Mouse (Mus musculus) cerebellum, adult 11-12 months (tissue): ENCODE results near the gene Rasal1.

Experiments used
- DNase-seq: peaks from one replicate; pipeline ENCODE4 v3.0.0; 2022

The Rasal1 gene

GRCm38 (mm10) chr5:120648569-120649373, at the start of gene Rasal1:
Rasal1 (plus strand) TSS chr5:120648812.
- DNase-seq: peak; percentile 42

DNA sequence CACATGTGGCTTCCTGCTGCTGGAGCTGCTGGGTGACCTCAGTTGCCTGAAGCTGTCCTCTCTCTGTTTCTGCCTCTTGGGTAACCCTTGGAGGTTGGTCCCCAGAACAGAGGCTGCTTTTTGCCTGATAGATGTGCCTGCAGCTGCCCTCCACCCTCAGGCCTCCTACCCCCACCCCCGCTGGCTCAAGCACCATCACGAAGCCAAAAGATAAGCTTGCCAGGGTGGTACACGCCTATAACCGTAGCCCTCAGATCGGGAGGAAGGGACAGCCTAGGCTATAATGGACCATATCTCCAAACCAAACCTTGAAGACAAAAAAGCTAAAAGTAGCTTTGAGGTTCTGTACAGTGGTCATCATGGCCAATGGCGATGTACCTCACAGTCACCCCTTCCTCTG, 49.0 kb upstream of the Rasal1 start:
- DNase-seq: no peak

GRCm38 (mm10) chr5:120600946-120601668, 47.5 kb upstream of the Rasal1 start:
- no peak for DNase-seq

- DNase-seq: peak; percentile 80
Measured at GRCm38 (mm10) chr5:120602210-120602609, 46.4 kb upstream of the Rasal1 start.

- no peak for DNase-seq
Measured at GRCm38 (mm10) chr5:120603515-120603914, 45.1 kb upstream of the Rasal1 start.

GRCm38 (mm10) chr5:120604839-120605238, 43.8 kb upstream of the Rasal1 start:
- DNase-seq: peak; percentile 86

DNA sequence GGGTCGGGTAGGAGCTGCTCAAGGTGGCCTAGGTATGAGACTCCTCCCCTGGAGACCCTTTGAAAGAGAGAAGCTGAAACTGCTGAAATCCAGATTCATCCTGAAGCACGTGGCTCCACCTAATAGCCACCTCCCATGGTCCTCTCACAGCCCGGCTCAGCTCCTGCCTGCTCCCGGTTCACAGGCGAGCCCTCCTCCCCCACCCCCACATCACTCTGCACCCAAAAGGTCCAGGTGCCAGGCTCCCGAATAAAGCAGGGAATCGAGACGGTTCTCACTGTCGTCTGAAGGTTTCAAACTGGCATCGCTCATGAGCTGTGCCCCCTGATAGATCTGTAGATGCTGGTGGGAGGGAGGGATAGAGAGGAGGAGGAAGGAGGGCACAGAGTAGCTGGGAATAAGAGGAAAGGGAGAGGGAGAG, 43.4 kb upstream of the Rasal1 start:
- peak; percentile 68 for DNase-seq

DNA sequence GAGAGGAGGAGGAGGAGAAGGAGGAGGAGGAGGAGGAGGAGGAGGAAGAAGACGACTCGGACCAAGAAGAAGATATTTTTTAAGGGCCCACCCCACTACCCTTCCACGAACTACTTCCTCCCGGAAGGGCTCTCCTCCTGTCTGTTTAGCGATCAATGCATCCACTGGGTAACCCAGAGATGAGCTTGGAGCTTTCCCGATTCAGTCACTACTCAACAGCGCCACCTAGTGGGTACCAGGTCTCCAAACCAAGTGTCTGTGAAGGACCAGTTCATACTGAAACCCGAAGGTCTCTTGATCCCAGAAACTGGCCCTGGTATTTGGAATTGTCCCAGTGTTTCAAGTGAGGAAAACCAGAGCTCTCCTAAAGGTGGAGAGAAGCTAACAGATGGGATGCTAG, 42.9 kb upstream of the Rasal1 start:
- peak; percentile 90 for DNase-seq

GRCm38 (mm10) chr5:120606590-120607200, 41.9 kb upstream of the Rasal1 start:
- peak; percentile 60 for DNase-seq

DNA sequence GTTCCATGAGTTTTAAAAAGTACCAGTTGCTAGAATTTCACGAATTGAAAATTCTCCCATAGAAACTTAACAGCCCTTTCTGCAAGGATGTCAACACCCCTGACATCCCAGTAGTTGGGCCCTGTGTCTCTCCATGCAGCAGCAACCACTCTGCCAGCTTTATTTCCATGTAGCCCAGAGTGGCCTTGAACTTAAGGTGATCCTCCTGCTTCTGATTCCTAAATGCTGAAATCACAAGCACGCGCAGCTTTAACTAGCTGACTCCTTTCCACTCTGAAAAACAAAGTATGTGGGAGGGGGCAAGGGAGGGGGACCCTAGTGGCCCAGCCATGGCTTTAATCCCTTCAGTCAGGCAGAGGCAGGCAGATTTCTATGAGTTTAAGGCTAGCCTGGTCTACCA, 41.3 kb upstream of the Rasal1 start:
- DNase-seq: no peak

DNA sequence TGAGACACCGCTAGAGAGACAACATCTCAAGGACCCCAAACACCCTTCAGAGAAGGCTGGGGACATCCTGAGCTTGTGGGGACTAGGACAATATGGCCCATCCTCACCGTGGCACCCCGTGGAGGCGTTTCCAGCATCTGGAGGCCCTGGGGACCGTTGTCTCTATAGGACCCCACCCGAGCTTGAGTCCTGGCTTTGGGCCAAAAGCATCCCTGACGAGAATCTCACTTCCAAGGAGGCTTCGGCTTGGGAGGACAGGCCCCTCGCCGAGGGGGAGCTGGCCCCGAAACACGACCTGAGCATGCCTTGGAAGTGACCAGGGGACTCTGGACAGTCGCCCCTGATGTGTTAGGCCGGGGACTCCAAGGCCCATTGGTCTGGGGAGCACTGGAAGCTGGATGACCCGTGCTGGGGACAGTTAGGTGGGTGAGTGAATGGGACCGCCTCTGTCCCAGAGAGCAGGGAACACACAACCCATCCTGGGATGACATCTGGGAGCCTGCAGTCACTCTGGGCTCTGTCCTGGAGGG, 39.3 kb upstream of the Rasal1 start:
- DNase-seq: peak; percentile 72

- peak; percentile 77 for DNase-seq
Measured at GRCm38 (mm10) chr5:120610906-120611305, 37.7 kb upstream of the Rasal1 start.

DNA sequence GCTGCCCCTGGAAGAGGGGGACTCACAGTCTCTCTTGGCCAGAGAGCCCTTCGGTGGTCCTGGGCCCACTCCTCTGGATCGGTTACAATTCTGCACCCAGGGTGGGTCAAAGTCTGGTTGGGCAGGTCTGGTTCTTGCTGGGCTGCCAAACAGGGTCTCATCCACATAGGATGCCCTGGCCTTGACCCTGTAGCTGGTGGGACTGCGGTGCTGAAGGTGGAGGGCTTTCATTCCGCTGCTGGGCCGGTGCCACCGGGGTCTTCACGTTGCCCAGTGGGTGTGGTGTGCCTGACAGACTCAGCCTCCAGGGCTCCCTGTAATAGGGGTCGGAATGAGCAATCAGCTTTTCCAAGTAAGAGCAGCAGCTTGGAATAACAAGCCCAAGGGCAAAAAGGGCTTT, 37.2 kb upstream of the Rasal1 start:
- peak; percentile 76 for DNase-seq

DNA sequence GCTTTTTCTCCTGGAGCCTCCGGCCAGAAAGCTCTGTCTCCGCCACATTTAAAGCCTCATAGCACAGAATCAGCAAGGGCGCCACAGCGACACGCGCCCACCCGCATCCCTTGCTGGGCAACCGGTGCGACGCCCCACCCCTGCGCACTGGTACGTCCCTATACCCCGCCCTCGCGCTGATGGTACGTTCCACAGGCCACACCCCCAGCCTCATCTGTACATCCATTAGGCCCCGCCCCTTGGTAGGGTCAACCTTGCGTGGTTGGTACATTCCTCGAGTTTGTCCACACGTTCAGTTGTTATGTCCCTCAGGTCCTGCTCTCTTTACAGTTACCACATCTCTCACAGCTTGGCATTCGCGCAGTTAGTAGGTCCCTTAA, 36.2 kb upstream of the Rasal1 start, which contains the start of the genes Rita1 and Ddx54:
Gene Rita1 (minus strand): TSS at position 148 of the 380 bp plus-strand sequence.
Gene Ddx54 (plus strand): TSS at position 298 of the 380 bp plus-strand sequence.
- DNase-seq: peak; percentile 98

DNA sequence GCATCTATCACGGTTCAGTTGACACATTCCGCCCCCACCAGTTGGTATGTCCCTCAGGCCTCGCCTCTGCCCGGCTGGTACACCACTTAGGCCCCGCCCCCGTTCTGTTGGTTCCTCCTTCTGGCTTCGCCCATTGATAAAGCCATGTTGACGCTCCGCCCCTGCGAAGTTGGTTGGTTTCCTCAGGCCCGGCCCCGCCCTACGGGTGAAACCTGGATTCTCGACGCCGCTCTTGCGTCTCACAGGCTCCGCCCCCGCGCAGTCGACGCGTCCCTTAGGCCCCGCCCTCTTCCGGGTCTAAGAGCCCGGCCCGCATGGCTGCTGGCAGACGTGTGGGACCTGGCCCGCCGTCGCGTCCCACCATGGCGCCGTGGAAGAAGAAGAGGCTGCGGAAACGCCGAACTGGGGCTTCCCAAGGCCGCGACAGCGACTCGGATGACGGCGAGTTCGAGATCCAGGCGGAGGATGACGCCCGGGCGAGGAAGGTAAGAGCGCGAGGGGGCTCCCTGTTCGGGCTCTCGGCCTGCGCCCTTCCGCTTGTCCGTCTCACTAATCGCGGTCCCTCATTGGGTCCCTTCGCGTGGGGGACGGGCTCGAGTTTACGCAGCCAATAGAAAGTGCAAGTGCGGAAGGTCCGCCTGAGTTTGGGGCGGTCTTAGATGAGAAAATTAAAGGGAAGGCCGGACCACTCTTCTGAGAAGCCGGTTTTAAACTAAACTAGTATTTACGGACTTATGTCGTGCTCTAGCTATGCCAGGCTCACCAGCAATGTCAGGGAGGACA, 35.6 kb upstream of the Rasal1 start:
- DNase-seq: peak; percentile 100

DNA sequence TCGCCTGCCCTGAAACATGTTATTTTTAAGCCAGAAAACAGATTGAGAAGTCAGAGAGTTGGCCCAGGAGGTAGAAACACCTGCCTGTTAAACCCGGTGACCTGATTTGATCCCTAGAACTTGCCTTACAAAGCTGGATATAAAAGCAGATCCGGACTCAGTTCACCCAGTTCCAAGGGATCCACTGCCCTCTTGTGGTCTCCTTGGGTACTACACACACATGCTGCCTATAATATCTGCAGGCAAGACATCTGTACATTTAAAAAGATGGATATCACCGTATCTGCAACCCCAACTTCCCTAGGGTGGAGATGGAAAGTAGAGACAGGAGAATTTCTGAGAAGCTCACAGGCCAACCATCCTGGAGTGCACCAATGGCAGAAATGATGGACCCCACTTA, 32.7 kb upstream of the Rasal1 start:
- peak; percentile 47 for DNase-seq

GRCm38 (mm10) chr5:120618778-120619177, 29.8 kb upstream of the Rasal1 start:
- DNase-seq: no peak

GRCm38 (mm10) chr5:120619201-120619600, 29.4 kb upstream of the Rasal1 start:
- DNase-seq: peak; percentile 62

DNA sequence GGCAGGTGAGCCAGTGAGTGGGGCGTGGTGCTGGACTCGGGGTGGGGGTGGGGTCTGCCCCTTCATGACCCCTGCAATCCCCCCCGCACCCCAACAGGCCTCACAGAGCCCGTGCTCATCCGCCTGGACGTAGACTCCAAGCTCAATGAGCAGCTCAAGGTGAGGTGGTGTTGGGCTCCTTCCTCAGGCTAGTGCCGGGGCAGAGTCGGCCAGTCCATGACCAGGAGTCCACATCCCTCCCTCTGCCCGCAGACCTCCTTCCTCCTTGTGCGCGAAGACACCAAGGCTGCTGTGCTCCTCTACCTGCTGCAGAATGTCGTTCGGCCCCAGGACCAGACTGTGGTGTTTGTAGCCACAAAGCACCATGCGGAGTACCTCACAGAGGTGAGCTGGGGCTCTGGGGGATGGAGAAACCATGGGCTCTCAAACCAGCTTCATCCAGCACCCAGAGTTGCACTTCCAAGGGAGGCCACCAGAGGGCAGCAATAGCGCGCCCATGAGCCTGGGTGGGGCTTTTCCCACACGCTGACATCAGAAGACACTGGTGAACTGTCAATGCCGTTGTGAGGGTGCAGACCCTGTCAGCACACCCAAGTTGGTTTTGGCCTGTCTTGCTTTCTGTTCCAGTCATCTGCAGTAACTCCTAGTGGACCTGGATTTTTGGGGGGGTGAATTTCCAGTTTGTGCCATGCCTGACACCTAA, 28.1 kb upstream of the Rasal1 start:
- DNase-seq: peak; percentile 73

DNA sequence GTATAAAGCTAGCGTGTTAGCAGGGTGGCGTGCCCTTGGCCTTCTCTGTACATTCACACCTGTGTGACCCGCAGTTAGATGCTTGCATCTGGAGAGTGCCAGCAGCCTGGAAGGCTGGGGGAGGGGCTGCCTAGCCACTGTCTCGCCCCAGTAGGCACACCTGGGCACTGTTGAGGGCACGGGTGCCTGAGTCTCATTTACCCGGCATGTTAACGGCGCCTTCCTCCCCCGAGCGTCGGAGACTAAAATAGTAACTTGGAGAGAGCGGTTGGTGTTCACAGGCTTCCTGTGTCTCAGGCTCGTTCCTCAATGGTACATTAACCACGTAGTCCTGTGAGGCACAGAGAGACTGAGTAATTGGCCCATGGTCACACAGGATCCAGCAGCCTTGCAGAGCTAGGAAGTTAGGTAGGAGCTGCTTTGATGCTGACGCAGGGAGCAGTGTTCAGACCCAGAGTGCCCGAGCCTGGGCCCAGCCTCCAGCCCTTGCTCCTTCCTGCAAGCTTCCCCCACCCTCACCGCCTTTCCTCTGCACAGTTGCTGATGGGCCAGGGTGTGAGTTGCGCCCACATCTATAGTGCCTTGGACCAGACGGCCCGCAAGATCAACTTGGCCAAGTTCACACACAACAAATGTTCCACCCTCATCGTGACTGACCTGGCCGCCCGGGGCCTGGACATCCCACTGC, 27.4 kb upstream of the Rasal1 start:
- peak; percentile 44 for DNase-seq

GRCm38 (mm10) chr5:120621846-120622197, 26.8 kb upstream of the Rasal1 start:
- no peak for DNase-seq
